Mouse (Mus musculus): Measurements from ENCODE around the gene Psmc2. TPM values are rescaled to one million over a fixed set of nuclear protein-coding genes. Genes with fewer than 3 reads are reported as not detected.

Gene Psmc2
- polyA plus RNA-seq, 1 experiment: 9.0 TPM

GRCm38 (mm10) chr5:21846616-21847290 lies 61.7 kb downstream of the Psmc2 start:
- H3K4me1 ChIP-seq: 0 out of 2 replicates have a peak, but pooled peaks cover 4% of the 10 kb centered on the region
- no peaks in the 10 kb centered on the region for H3K9me3 ChIP-seq
- TF ChIP-seq FLI1 (IDR thresholded peaks at IDR 0.05; ENCODE audit: low read length) (no peak), GATA1 (IDR thresholded peaks at IDR 0.05; ENCODE audit: borderline replicate concordance, low read length) (no peak)
- peaks cover 2% of the 10 kb centered on the region for H3K27me3 ChIP-seq (replicated peaks)
- no peak overlapping the region for H3K4me3 ChIP-seq (replicated peaks)
- no peaks in the 10 kb centered on the region for H3K36me3 ChIP-seq (replicated peaks; ENCODE audit: low read length)

- Histone ChIP-seq H3K9me3 (no peaks in the 10 kb centered on the region), H3K36me3 (replicated peaks; ENCODE audit: low read length) (no peaks in the 10 kb centered on the region), H3K4me3 (replicated peaks) (no peak overlapping the region), H3K4me1 (0 out of 2 replicates have a peak, but pooled peaks cover 4% of the 10 kb centered on the region), H3K27me3 (replicated peaks) (peaks cover under 1% of the 10 kb centered on the region)
- TF ChIP-seq GATA1 (IDR thresholded peaks at IDR 0.05; ENCODE audit: borderline replicate concordance, low read length) (no peak), FLI1 (IDR thresholded peaks at IDR 0.05; ENCODE audit: low read length) (no peak)
Measured at GRCm38 (mm10) chr5:21847438-21847837, 62.4 kb downstream of the Psmc2 start.

- no peaks in the 10 kb centered on the region for H3K27me3 ChIP-seq (replicated peaks)
- H3K4me1 ChIP-seq: 0 out of 2 replicates have a peak, but pooled peaks cover 2% of the 10 kb centered on the region
- no peak overlapping the region for H3K4me3 ChIP-seq (replicated peaks)
- no peaks in the 10 kb centered on the region for H3K36me3 ChIP-seq (replicated peaks; ENCODE audit: low read length)
- no peaks in the 10 kb centered on the region for H3K9me3 ChIP-seq
- TF ChIP-seq FLI1 (IDR thresholded peaks at IDR 0.05; ENCODE audit: low read length): no peak
- no peak for TF ChIP-seq GATA1 (IDR thresholded peaks at IDR 0.05; ENCODE audit: borderline replicate concordance, low read length)
Measured at GRCm38 (mm10) chr5:21851679-21852340, 66.7 kb downstream of the Psmc2 start.

Other genes with a start within 250 kb of the Psmc2 start
- gene Lrrc17, start 241.7 kb upstream of the Psmc2 start, polyA plus RNA-seq (2012; ENCODE audit: insufficient read depth, low replicate concordance): not detected in 2 replicates
- gene Fbxl13, start 139.6 kb upstream of the Psmc2 start, polyA plus RNA-seq (2012; ENCODE audit: insufficient read depth, low replicate concordance): not detected in 2 replicates
- gene Armc10, start 139.5 kb upstream of the Psmc2 start, polyA plus RNA-seq (2012; ENCODE audit: insufficient read depth, low replicate concordance): 17.2 and 24.5 TPM in 2 replicates
- 0.17 and 0.44 TPM in 2 replicates for gene Napepld, start 83.9 kb upstream of the Psmc2 start, polyA plus RNA-seq (2012; ENCODE audit: insufficient read depth, low replicate concordance)
- 10.3 and 19.0 TPM in 2 replicates for gene Pmpcb, start 48.1 kb upstream of the Psmc2 start, polyA plus RNA-seq (2012; ENCODE audit: insufficient read depth, low replicate concordance)
- 26.1 and 38.7 TPM in 2 replicates for gene Dnajc2, start within 50 bp of the Psmc2 start, polyA plus RNA-seq (2012; ENCODE audit: insufficient read depth, low replicate concordance)
- gene Slc26a5, start 80.3 kb downstream of the Psmc2 start, polyA plus RNA-seq (2012; ENCODE audit: insufficient read depth, low replicate concordance): not detected in 2 replicates